Mouse (Mus musculus) midbrain, embryonic 15.5 days (tissue): ENCODE measurements around the gene Tnfrsf8. TPM values are rescaled to one million over a fixed set of nuclear protein-coding genes. Genes with fewer than 3 reads are reported as not detected.

Experiments
- ATAC-seq: fragments of 200-750 bp; cut with Nextera tagmentation; replicated peaks from 2 replicates; pipeline ENCODE4 v1.8.0; 2017; ENCODE audit warnings: moderate TSS enrichment
- H3K27ac ChIP-seq: fragments of 300-500 bp; sonication (generic); 2 replicates; pipeline ENCODE4 v1.5.1; 2015; ENCODE audit warnings: mild to moderate bottlenecking, inconsistent platforms
- H3K27me3 ChIP-seq: fragments of 300-500 bp; sonication (generic); replicated peaks from 2 replicates; pipeline ENCODE4 v1.6.1; 2015; ENCODE audit warnings: inconsistent platforms
- H3K36me3 ChIP-seq: fragments of 300-500 bp; sonication (generic); replicated peaks from 2 replicates; pipeline ENCODE4 v1.6.1; 2015; ENCODE audit warnings: inconsistent platforms
- H3K4me1 ChIP-seq: fragments of 300-500 bp; sonication (generic); 2 replicates; pipeline ENCODE4 v1.6.1; 2015; ENCODE audit warnings: inconsistent platforms
- H3K4me2 ChIP-seq: fragments of 300-500 bp; sonication (generic); 2 replicates; pipeline ENCODE4 v1.6.1; 2015; ENCODE audit warnings: inconsistent platforms, mild to moderate bottlenecking, moderate library complexity
- H3K4me3 ChIP-seq: fragments of 300-500 bp; sonication (generic); 2 replicates; pipeline ENCODE4 v1.5.1; 2015; ENCODE audit warnings: mild to moderate bottlenecking, inconsistent platforms
- H3K9ac ChIP-seq: fragments of 300-500 bp; sonication (generic); 2 replicates; pipeline ENCODE4 v1.6.1; 2015; ENCODE audit warnings: mild to moderate bottlenecking, inconsistent platforms
- H3K9me3 ChIP-seq: fragments of 300-500 bp; sonication (generic); 2 replicates; pipeline ENCODE4 v1.6.1; 2016; ENCODE audit warnings: inconsistent platforms
- WGBS: fragments of 180-500 bp; shearing (Covaris S2); methylation state at CpG from one replicate; pipeline ENCODE4 v1.1.7; 2015; ENCODE audit warnings: mixed read lengths; 5-methylcytosine and 5-hydroxymethylcytosine counted together
- polyA plus RNA-seq: library from polyadenylated mRNA; unstranded; fragments of >200 nt; fragmentation: Nextera tagmentation; extraction: Ambion mirVana; gene quantifications from 2 replicates; pipeline ENCODE4 v1.2.1, GENCODE M21; 2015

The Tnfrsf8 gene
- polyA plus RNA-seq, 1 experiment from 2014 or later: 0.67 TPM

- no peak overlapping the region for H3K4me2 ChIP-seq
These were observed 60.5 kb downstream of the Tnfrsf8 start for GRCm38 (mm10) chr4:145254418-145254817.

GRCm38 (mm10) chr4:145252611-145253010 lies 62.4 kb downstream of the Tnfrsf8 start:
- 92% methylated on average over 8 of the region's 8 CpGs for WGBS
- no peak for ATAC-seq
- Histone ChIP-seq H3K9ac (no peak overlapping the region), H3K36me3 (no peaks in the 10 kb centered on the region), H3K27ac (no peak overlapping the region), H3K4me3 (no peak overlapping the region), H3K4me2 (no peak overlapping the region), H3K27me3 (peaks cover 4% of the 10 kb centered on the region), H3K9me3 (no peaks in the 10 kb centered on the region), H3K4me1 (no peaks in the 10 kb centered on the region)

More at GRCm38 (mm10) chr4:145254418-145254817, 60.5 kb downstream of the Tnfrsf8 start:
- Histone ChIP-seq H3K4me1 (no peaks in the 10 kb centered on the region), H3K27ac (no peak overlapping the region), H3K27me3 (no peaks in the 10 kb centered on the region; the same call in 1 of the 2 replicates), H3K9me3 (no peaks in the 10 kb centered on the region), H3K36me3 (no peaks in the 10 kb centered on the region), H3K4me3 (no peak overlapping the region), H3K9ac (no peak overlapping the region)
- WGBS: 65% methylated on average over 13 of the region's 13 CpGs
- ATAC-seq: no peak

GRCm38 (mm10) chr4:145251546-145251945 lies 63.4 kb downstream of the Tnfrsf8 start:
- no peaks in the 10 kb centered on the region for H3K36me3 ChIP-seq
- H3K4me3 ChIP-seq: no peak overlapping the region
- no peaks in the 10 kb centered on the region for H3K9me3 ChIP-seq
- H3K27me3 ChIP-seq: peaks cover 11% of the 10 kb centered on the region
- no peak for ATAC-seq
- no peak overlapping the region for H3K4me2 ChIP-seq
- peaks cover 3% of the 10 kb centered on the region for H3K4me1 ChIP-seq
- no peak overlapping the region for H3K9ac ChIP-seq
- H3K27ac ChIP-seq: no peak overlapping the region
- 92% methylated on average over 4 of the region's 4 CpGs for WGBS

GRCm38 (mm10) chr4:145250002-145250401 lies 65.0 kb downstream of the Tnfrsf8 start:
- H3K27me3 ChIP-seq: peaks cover 19% of the 10 kb centered on the region
- no peak overlapping the region for H3K27ac ChIP-seq
- no peaks in the 10 kb centered on the region for H3K9me3 ChIP-seq
- H3K36me3 ChIP-seq: no peaks in the 10 kb centered on the region
- peaks cover 8% of the 10 kb centered on the region for H3K4me1 ChIP-seq
- H3K9ac ChIP-seq: no peak overlapping the region
- H3K4me2 ChIP-seq: no peak overlapping the region
- WGBS: 80% methylated on average over 4 of the region's 4 CpGs
- no peak overlapping the region for H3K4me3 ChIP-seq
- ATAC-seq: no peak

- Histone ChIP-seq H3K4me1 (peaks cover 8% of the 10 kb centered on the region), H3K9me3 (no peaks in the 10 kb centered on the region), H3K27me3 (peaks cover 19% of the 10 kb centered on the region), H3K36me3 (no peaks in the 10 kb centered on the region), H3K27ac (no peak overlapping the region), H3K4me2 (no peak overlapping the region), H3K9ac (no peak overlapping the region), H3K4me3 (no peak overlapping the region)
- no peak for ATAC-seq
- 84% methylated on average over 2 of the region's 2 CpGs for WGBS
These were observed 67.4 kb downstream of the Tnfrsf8 start for GRCm38 (mm10) chr4:145247556-145247955.

- H3K36me3 ChIP-seq: no peaks in the 10 kb centered on the region
- H3K9ac ChIP-seq: peak within 1 kb of the TSS; percentile 33
- H3K27me3 ChIP-seq: peaks cover 19% of the 10 kb centered on the region
- H3K4me1 ChIP-seq: peaks cover 8% of the 10 kb centered on the region
- H3K4me2 ChIP-seq: peak within 1 kb of the TSS; percentile 68
- H3K4me3 ChIP-seq: peak within 1 kb of the TSS; percentile 39
- no peak within 1 kb of the TSS for H3K27ac ChIP-seq
- H3K9me3 ChIP-seq: no peaks in the 10 kb centered on the region
- 1% methylated on average over 47 of the region's 47 CpGs for WGBS
- peak; percentile 80 for ATAC-seq
These were observed 68.6 kb downstream of the Tnfrsf8 start, which contains the start of gene Tnfrsf1b for GRCm38 (mm10) chr4:145246173-145247011. Tnfrsf1b (minus strand) TSS chr4:145246870.

GRCm38 (mm10) chr4:145245581-145245980 lies 69.4 kb downstream of the Tnfrsf8 start:
- peaks cover 8% of the 10 kb centered on the region for H3K4me1 ChIP-seq
- H3K27ac ChIP-seq: no peak overlapping the region
- peak overlapping the region; percentile 68 for H3K4me2 ChIP-seq
- WGBS: 87% methylated on average over 3 of the region's 3 CpGs
- H3K4me3 ChIP-seq: peak overlapping the region; percentile 39
- peaks cover 19% of the 10 kb centered on the region for H3K27me3 ChIP-seq
- H3K9ac ChIP-seq: 0 out of 2 replicates have a peak overlapping the region, but pooled peaks have one; percentile 33
- H3K9me3 ChIP-seq: no peaks in the 10 kb centered on the region
- no peak for ATAC-seq
- no peaks in the 10 kb centered on the region for H3K36me3 ChIP-seq

GRCm38 (mm10) chr4:145244676-145245075 lies 70.3 kb downstream of the Tnfrsf8 start:
- H3K4me1 ChIP-seq: peaks cover 8% of the 10 kb centered on the region
- no peak overlapping the region for H3K4me2 ChIP-seq
- 93% methylated on average over 2 of the region's 2 CpGs for WGBS
- H3K4me3 ChIP-seq: no peak overlapping the region
- no peak overlapping the region for H3K9ac ChIP-seq
- ATAC-seq: no peak
- no peaks in the 10 kb centered on the region for H3K36me3 ChIP-seq
- peaks cover 19% of the 10 kb centered on the region for H3K27me3 ChIP-seq
- no peaks in the 10 kb centered on the region for H3K9me3 ChIP-seq
- H3K27ac ChIP-seq: no peak overlapping the region

GRCm38 (mm10) chr4:145242719-145243350 lies 72.1 kb downstream of the Tnfrsf8 start:
- H3K4me1 ChIP-seq: peaks cover 8% of the 10 kb centered on the region
- no peak overlapping the region for H3K9ac ChIP-seq
- H3K27ac ChIP-seq: no peak overlapping the region
- H3K9me3 ChIP-seq: no peaks in the 10 kb centered on the region
- 69% methylated on average over 1 of the region's 1 CpGs for WGBS
- no peak for ATAC-seq
- H3K4me2 ChIP-seq: no peak overlapping the region
- H3K4me3 ChIP-seq: no peak overlapping the region
- H3K36me3 ChIP-seq: no peaks in the 10 kb centered on the region
- H3K27me3 ChIP-seq: peaks cover 18% of the 10 kb centered on the region

- no peak overlapping the region for H3K27ac ChIP-seq
- H3K9ac ChIP-seq: no peak overlapping the region
- no peak for ATAC-seq
- H3K4me3 ChIP-seq: no peak overlapping the region
- no peaks in the 10 kb centered on the region for H3K9me3 ChIP-seq
- no peaks in the 10 kb centered on the region for H3K36me3 ChIP-seq
- H3K27me3 ChIP-seq: peaks cover 5% of the 10 kb centered on the region
- 76% methylated on average over 4 of the region's 4 CpGs for WGBS
- no peak overlapping the region for H3K4me2 ChIP-seq
- H3K4me1 ChIP-seq: no peaks in the 10 kb centered on the region
These were observed 74.2 kb downstream of the Tnfrsf8 start for GRCm38 (mm10) chr4:145240723-145241231.

- 51% methylated on average over 4 of the region's 4 CpGs for WGBS
- no peaks in the 10 kb centered on the region for H3K9me3 ChIP-seq
- no peaks in the 10 kb centered on the region for H3K36me3 ChIP-seq
- no peak overlapping the region for H3K9ac ChIP-seq
- H3K4me3 ChIP-seq: no peak overlapping the region
- peak; percentile 56; the same call in 1 of the 2 replicates for ATAC-seq
- H3K27ac ChIP-seq: no peak overlapping the region
- no peaks in the 10 kb centered on the region for H3K27me3 ChIP-seq
- H3K4me1 ChIP-seq: no peaks in the 10 kb centered on the region
- no peak overlapping the region for H3K4me2 ChIP-seq
These were observed 75.7 kb downstream of the Tnfrsf8 start for GRCm38 (mm10) chr4:145239049-145239830.

GRCm38 (mm10) chr4:145236027-145236426 lies 78.9 kb downstream of the Tnfrsf8 start:
- WGBS: 90% methylated on average over 7 of the region's 7 CpGs
- ATAC-seq: no peak
- no peaks in the 10 kb centered on the region for H3K9me3 ChIP-seq

More at GRCm38 (mm10) chr4:145236027-145236426, 78.9 kb downstream of the Tnfrsf8 start:
- no peaks in the 10 kb centered on the region for H3K36me3 ChIP-seq
- no peak overlapping the region for H3K4me3 ChIP-seq
- no peaks in the 10 kb centered on the region for H3K27me3 ChIP-seq
- H3K27ac ChIP-seq: no peak overlapping the region
- no peak overlapping the region for H3K4me2 ChIP-seq
- H3K4me1 ChIP-seq: no peaks in the 10 kb centered on the region
- H3K9ac ChIP-seq: no peak overlapping the region
